Comparison of ENCODE assay signal across 17 mouse cellular contexts in the genomic region with DNA sequence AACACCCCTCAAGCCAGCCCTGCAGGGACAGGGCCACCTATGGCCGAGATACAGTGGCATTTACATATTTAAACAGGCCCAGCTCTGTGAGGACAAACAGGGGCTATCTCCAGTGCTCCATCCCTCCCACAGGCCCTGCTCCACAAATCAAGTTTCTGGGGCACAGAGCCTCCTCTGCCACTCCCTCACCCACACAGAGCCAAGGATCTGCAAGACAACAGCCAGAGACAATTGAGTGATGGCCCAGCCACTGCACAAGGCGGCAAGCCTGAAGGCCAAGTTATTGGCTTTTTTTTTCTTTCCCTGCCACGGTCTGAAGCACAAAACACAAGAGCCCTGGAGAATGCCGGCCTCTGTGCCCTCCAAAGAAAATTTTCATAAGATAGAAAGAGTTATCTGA.
A peak's percentile ranks its signal among the peaks of the same experiment; 100 is the strongest.
DNase-seq lines count a peak whose midpoint lies in the region; ATAC-seq and TF ChIP-seq lines count a peak whose summit lies in the region.
"Had no signal": no experiment of that assay in that cellular context is flagged by ENCODE, and none has a peak within 500 bp of the region (broad histone marks: within the 10 kb centered on the region; RNA-seq: fewer than 3 reads in every experiment).

No protein-coding gene starts in this region.

- no peak for TF ChIP-seq POLR2A in testis, adult 2 months (IDR thresholded peaks at IDR 0.05; ENCODE audit: control insufficient read depth, low read depth, low read length)

- H3K4me1 ChIP-seq in heart, embryonic 12.5 days (replicated peaks): peaks cover 28% of the 10 kb centered on the region
- no peaks in the 10 kb centered on the region; the same call in 1 of the 2 replicates for H3K4me1 ChIP-seq in testis, adult 2 months (ENCODE audit: control insufficient read depth, insufficient read depth, low read length)
- peaks cover 28% of the 10 kb centered on the region for H3K4me1 ChIP-seq in liver, embryonic 12.5 days
- H3K4me1 ChIP-seq: limb, embryonic 15.5 days had no signal

- no peak overlapping the region for H3K9ac ChIP-seq in heart, embryonic 12.5 days
- H3K9ac ChIP-seq in liver, embryonic 12.5 days: peak overlapping the region; percentile 42; the same call in 1 of the 2 replicates
- H3K9ac ChIP-seq: heart, embryonic 13.5 days; hindbrain, embryonic 13.5 days; limb, embryonic 15.5 days had no signal

- no peak overlapping the region for H3K4me3 ChIP-seq in heart, embryonic 12.5 days
- H3K4me3 ChIP-seq in testis, adult 2 months (ENCODE audit: control insufficient read depth, low read depth, low read length): peak overlapping the region; percentile 77
- peak overlapping the region; percentile 21 for H3K4me3 ChIP-seq in liver, embryonic 12.5 days
- H3K4me3 ChIP-seq: heart, embryonic 13.5 days; hindbrain, embryonic 13.5 days; limb, embryonic 15.5 days had no signal

- no peak overlapping the region for H3K27ac ChIP-seq in heart, embryonic 12.5 days (ENCODE audit: poor library complexity, severe bottlenecking)
- H3K27ac ChIP-seq in testis, adult 2 months (ENCODE audit: control insufficient read depth, insufficient read depth, low read depth, low read length): no peak overlapping the region; the same call in 1 of the 2 replicates
- peak overlapping the region; percentile 83 for H3K27ac ChIP-seq in liver, embryonic 12.5 days
- H3K27ac ChIP-seq: heart, embryonic 13.5 days; hindbrain, embryonic 13.5 days; limb, embryonic 15.5 days had no signal

- TF ChIP-seq CTCF in testis, adult 2 months (IDR thresholded peaks at IDR 0.05; ENCODE audit: control insufficient read depth, insufficient read depth, insufficient replicate concordance, low read depth, low read length): no peak

- DNase-seq in heart, adult 9 months (ENCODE audit: low spot score in 2 of 2): no peak
- DNase-seq in testis, postnatal 10 days (ENCODE audit: low spot score): no peak
- DNase-seq in layer of hippocampus, adult 8-10 months (ENCODE audit: low spot score in 2 of 2): no peak
- DNase-seq in layer of hippocampus, adult 9-10 months (ENCODE audit: low spot score): no peak
- DNase-seq: adrenal gland, adult 2 months; B cell, adult 2 months; cerebellum, postnatal 25 days; kidney, adult 11 months; kidney, postnatal 4 days; lung, postnatal 4 days had no signal

- no peaks in the 10 kb centered on the region for H3K36me3 ChIP-seq in heart, embryonic 12.5 days
- no peaks in the 10 kb centered on the region for H3K36me3 ChIP-seq in testis, adult 2 months (ENCODE audit: control insufficient read depth, insufficient read depth, low read length)
- no peaks in the 10 kb centered on the region for H3K36me3 ChIP-seq in liver, embryonic 12.5 days
- H3K36me3 ChIP-seq: heart, embryonic 13.5 days; hindbrain, embryonic 13.5 days; limb, embryonic 15.5 days had no signal

- H3K9me3 ChIP-seq in heart, embryonic 12.5 days (replicated peaks): no peaks in the 10 kb centered on the region
- no peaks in the 10 kb centered on the region for H3K9me3 ChIP-seq in liver, embryonic 12.5 days (replicated peaks)
- H3K9me3 ChIP-seq: heart, embryonic 13.5 days; hindbrain, embryonic 13.5 days; limb, embryonic 15.5 days had no signal

- no peaks in the 10 kb centered on the region for H3K27me3 ChIP-seq in heart, embryonic 12.5 days (replicated peaks)
- H3K27me3 ChIP-seq in testis, adult 2 months (ENCODE audit: control insufficient read depth, insufficient read depth, low read length): no peaks in the 10 kb centered on the region
- H3K27me3 ChIP-seq in liver, embryonic 12.5 days (replicated peaks): no peaks in the 10 kb centered on the region
- H3K27me3 ChIP-seq: heart, embryonic 13.5 days; hindbrain, embryonic 13.5 days; limb, embryonic 15.5 days had no signal

- no peak overlapping the region for H3K4me2 ChIP-seq in heart, embryonic 12.5 days
- peak overlapping the region; percentile 63 for H3K4me2 ChIP-seq in liver, embryonic 12.5 days
- H3K4me2 ChIP-seq: hindbrain, embryonic 13.5 days; limb, embryonic 15.5 days had no signal

- WGBS in heart, embryonic 12.5 days: 78% methylated on average over 4 of the region's 4 CpGs
- WGBS in liver, embryonic 12.5 days (ENCODE audit: insufficient replicate concordance): 61% methylated on average over 4 of the region's 4 CpGs

- ATAC-seq in heart, embryonic 12.5 days (ENCODE audit: insufficient number of reproducible peaks, low FRiP score): peak; percentile 58; the same call in 1 of the 2 replicates
- ATAC-seq in liver, embryonic 12.5 days: peak; percentile 84
- no peak for ATAC-seq in megakaryocyte, adult 5-6 weeks (ENCODE audit: poor library complexity, severe bottlenecking)
